Mouse (Mus musculus) brain, embryonic 14.5 days (tissue): ENCODE results near the gene Nop9. TPM values are rescaled to one million over a fixed set of nuclear protein-coding genes. Genes with fewer than 3 reads are reported as not detected.
A peak's percentile ranks its signal among the peaks of the same experiment; 100 is the strongest.

Source experiments
- DNase-seq: peaks from one replicate; pipeline ENCODE4 v3.0.0-alpha.2; 2011; ENCODE audit warnings: low read depth
- CTCF ChIP-seq: fragments of 200-500 bp; IDR thresholded peaks from 2 replicates; pipeline ENCODE4 v1.5.1; 2012; ENCODE audit warnings: inconsistent platforms, mild to moderate bottlenecking, moderate library complexity, borderline replicate concordance; ENCODE audit not compliant: insufficient read depth, insufficient read length; ENCODE audit errors: extremely low read depth
- POLR2A ChIP-seq: fragments of 200-500 bp; IDR thresholded peaks from 2 replicates; pipeline ENCODE4 v1.6.1; 2012; ENCODE audit warnings: mild to moderate bottlenecking, inconsistent platforms, borderline replicate concordance; ENCODE audit not compliant: poor library complexity, insufficient read depth, insufficient read length, severe bottlenecking; ENCODE audit errors: extremely low read depth
- polyA plus RNA-seq: library from polyadenylated mRNA; depleted of rRNA; stranded (reverse); fragments of >200 nt; gene quantifications from 2 replicates; pipeline ENCODE4 v1.2.3, GENCODE M21; 2012

The Nop9 gene
- polyA plus RNA-seq, 1 experiment: 24.6 TPM

- TF ChIP-seq CTCF (no peak), POLR2A (no peak)
- no peak for DNase-seq
Measured at GRCm38 (mm10) chr14:55735334-55735733, 10.2 kb upstream of the Nop9 start.

GRCm38 (mm10) chr14:55735758-55736157 is 9.7 kb upstream of the Nop9 start:
- TF ChIP-seq POLR2A (no peak), CTCF (no peak)
- no peak for DNase-seq

- DNase-seq: no peak
- TF ChIP-seq CTCF: no peak
- no peak for TF ChIP-seq POLR2A
Measured at GRCm38 (mm10) chr14:55737086-55737687, 8.3 kb upstream of the Nop9 start.

GRCm38 (mm10) chr14:55743711-55744110 is 1.8 kb upstream of the Nop9 start:
- peak; percentile 83 for DNase-seq
- TF ChIP-seq POLR2A (no peak), CTCF (peak; percentile 98)

- TF ChIP-seq POLR2A (no peak), CTCF (no peak)
- no peak for DNase-seq
Measured at GRCm38 (mm10) chr14:55745861-55746237, 356 bp downstream of the Nop9 start.

- no peak for TF ChIP-seq CTCF
- no peak for TF ChIP-seq POLR2A
Measured at GRCm38 (mm10) chr14:55747051-55747847, 1.8 kb downstream of the Nop9 start.

GRCm38 (mm10) chr14:55757566-55757965 is 12.1 kb downstream of the Nop9 start:
- no peak for DNase-seq
- TF ChIP-seq POLR2A (no peak), CTCF (no peak)

More at GRCm38 (mm10) chr14:55747051-55747847, 1.8 kb downstream of the Nop9 start:
- no peak for DNase-seq

- peak; percentile 70; the same call in 1 of the 2 replicates for TF ChIP-seq CTCF
- TF ChIP-seq POLR2A: no peak
- DNase-seq: peak; percentile 69
Measured at GRCm38 (mm10) chr14:55758363-55758784, 12.9 kb downstream of the Nop9 start, which contains the start of gene Cideb. TSS of gene Cideb (minus strand) at chr14:55758458.

- peak; percentile 73 for TF ChIP-seq CTCF
- peak; percentile 76 for DNase-seq
Measured at GRCm38 (mm10) chr14:55760156-55760555, 14.7 kb downstream of the Nop9 start.

- TF ChIP-seq POLR2A (no peak), CTCF (no peak)
- DNase-seq: no peak
Measured at GRCm38 (mm10) chr14:55761163-55761562, 15.7 kb downstream of the Nop9 start, which contains the start of gene Ltb4r2. TSS of gene Ltb4r2 (plus strand) at chr14:55761428.

GRCm38 (mm10) chr14:55762001-55762821 is 16.7 kb downstream of the Nop9 start:
- DNase-seq: peak; percentile 71

GRCm38 (mm10) chr14:55763166-55763565 is 17.7 kb downstream of the Nop9 start:
- no peak for DNase-seq

More at GRCm38 (mm10) chr14:55762001-55762821, 16.7 kb downstream of the Nop9 start:
- TF ChIP-seq CTCF (peak; percentile 50), POLR2A (0 out of 2 replicates have a peak, but pooled peaks have one; percentile 7)

More at GRCm38 (mm10) chr14:55763166-55763565, 17.7 kb downstream of the Nop9 start:
- TF ChIP-seq CTCF: no peak
- TF ChIP-seq POLR2A: no peak
